Mouse (Mus musculus) activated CD4-positive, CD25-positive, alpha-beta regulatory T cell, adult 4 months (primary cell): ENCODE measurements around the gene Traf3ip3. TPM values are rescaled to one million over a fixed set of nuclear protein-coding genes. Genes with fewer than 3 reads are reported as not detected.

Source experiments
- ATAC-seq: one replicate; pipeline ENCODE4 v1.8.0; 2017
- polyA plus RNA-seq, 2 experiments: library from polyadenylated mRNA; unstranded; fragments of 100-300 nt; shearing (Covaris generic); gene quantifications; one replicate each; pipeline ENCODE4 v1.2.1; 2017

Gene Traf3ip3
- 100 to 1,000 TPM; 269 to 282 TPM for polyA plus RNA-seq

- ATAC-seq: peak; percentile 92
Measured at GRCm38 (mm10) chr1:193201383-193201778, at the start of gene Traf3ip3. TSS of gene Traf3ip3 (minus strand) at chr1:193201703.

GRCm38 (mm10) chr1:193250026-193250425 is 48.5 kb upstream of the Traf3ip3 start:
- ATAC-seq: no peak

GRCm38 (mm10) chr1:193244235-193244634 is 42.7 kb upstream of the Traf3ip3 start:
- ATAC-seq: no peak

GRCm38 (mm10) chr1:193243571-193244193 is 42.2 kb upstream of the Traf3ip3 start:
- ATAC-seq: no peak

DNA sequence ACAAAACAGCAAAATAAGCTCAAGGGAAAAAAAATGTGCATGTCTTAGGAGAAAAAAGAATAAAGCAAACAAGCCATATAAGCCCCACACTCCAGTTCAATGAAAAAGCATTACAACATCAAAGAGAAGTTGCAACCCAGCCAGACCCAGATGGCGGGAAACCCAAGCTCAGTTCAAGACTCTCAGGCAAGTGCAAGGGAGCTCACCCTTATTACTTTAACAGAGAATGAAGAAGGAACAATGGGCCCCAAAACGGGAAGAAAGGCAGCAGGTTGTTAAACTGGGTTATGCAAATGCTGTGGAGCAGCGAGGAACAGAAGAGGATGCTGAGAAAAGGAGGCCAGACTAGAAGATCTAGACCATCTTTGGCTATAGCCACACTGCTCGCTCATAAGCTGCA is 41.4 kb upstream of the Traf3ip3 start:
- ATAC-seq: no peak

DNA sequence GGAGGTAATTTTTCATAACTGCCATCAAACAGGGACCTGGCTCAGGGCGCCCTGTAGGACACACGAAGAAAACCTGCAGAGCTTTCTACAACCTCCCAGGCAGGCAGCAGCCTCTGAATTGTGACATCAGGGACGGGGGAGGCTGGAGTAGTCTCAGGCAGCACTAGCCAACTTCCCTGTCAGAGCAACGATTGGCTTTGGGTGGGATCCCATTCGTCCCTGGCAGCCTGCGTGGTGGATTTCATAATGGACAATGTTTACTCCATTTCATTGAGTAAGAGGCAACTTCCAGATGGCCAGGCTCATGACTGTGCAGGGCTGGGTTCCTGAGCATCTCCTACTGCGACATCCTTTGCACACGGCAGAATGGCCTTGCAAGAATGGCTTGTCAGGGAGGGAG is 40.7 kb upstream of the Traf3ip3 start:
- ATAC-seq: no peak

GRCm38 (mm10) chr1:193241436-193241835 is 39.9 kb upstream of the Traf3ip3 start:
- no peak for ATAC-seq

GRCm38 (mm10) chr1:193238426-193238825 is 36.9 kb upstream of the Traf3ip3 start:
- no peak for ATAC-seq

- no peak for ATAC-seq
Measured at GRCm38 (mm10) chr1:193234930-193235329, 33.4 kb upstream of the Traf3ip3 start.

DNA sequence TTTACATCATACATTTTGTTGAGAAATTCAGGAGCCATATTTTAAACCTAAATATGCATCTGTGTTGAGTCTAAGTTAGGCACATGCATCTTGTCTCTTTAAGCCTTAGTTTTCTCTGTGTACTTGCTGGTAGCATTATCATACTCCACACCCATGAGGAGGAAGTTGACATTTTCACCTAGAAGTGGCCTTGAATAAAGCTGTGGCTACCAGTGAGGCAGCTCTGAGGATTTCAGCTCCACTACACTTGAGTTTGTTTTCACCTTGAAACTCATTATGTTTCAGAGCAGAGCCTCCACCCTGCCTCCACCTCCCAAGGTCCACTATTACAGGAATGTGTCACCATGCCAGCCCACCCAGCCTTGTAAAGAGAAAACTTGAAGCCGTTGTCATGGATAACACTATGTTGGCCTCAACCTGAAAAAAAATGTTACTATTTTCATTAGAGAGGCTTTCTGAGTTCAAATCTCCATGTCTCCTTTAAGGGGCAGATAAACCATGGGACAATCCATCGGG is 32.7 kb upstream of the Traf3ip3 start:
- no peak for ATAC-seq

GRCm38 (mm10) chr1:193232732-193233131 is 31.2 kb upstream of the Traf3ip3 start:
- ATAC-seq: no peak

DNA sequence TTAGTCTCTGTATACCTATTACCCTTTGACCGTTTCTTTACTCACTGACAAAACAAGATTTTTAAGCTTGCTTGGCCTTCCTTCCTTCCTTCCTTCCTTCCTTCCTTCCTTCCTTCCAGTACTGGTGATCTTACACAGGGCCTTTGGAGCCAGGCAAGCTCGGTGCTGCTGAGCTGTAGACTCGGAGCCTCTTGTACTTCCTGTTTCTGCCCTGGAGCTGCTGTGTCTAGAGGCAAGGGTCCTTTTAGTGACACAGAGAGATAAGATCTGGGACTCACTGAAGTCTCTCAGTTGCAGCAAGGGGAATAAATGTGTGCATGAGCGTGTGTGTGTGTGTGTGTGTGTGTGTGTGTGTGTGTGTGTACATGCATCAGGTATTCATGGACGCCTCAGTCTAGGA is 29.4 kb upstream of the Traf3ip3 start:
- ATAC-seq: no peak

- no peak for ATAC-seq
Measured at GRCm38 (mm10) chr1:193230531-193230930, 29.0 kb upstream of the Traf3ip3 start.

DNA sequence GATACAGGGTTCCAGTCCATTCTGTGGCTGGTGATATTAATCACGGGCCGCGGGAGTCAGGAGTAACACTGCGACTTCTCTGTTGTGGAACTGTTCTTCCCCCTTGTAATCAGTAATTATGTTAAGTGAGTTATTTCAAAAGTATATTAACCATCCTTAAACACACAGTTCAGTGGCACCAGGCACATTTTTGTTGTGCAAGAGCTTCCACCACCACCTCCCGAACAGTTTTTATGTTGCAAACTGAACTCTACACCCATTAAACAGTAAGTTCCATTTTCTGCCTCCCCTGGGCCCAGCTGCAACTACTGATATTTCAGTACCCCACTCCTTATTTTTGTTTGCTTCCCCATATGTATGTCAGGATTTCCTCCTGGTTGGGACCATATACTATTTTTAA is 28.1 kb upstream of the Traf3ip3 start:
- no peak for ATAC-seq

- ATAC-seq: no peak
Measured at GRCm38 (mm10) chr1:193227537-193227936, 26.0 kb upstream of the Traf3ip3 start.

DNA sequence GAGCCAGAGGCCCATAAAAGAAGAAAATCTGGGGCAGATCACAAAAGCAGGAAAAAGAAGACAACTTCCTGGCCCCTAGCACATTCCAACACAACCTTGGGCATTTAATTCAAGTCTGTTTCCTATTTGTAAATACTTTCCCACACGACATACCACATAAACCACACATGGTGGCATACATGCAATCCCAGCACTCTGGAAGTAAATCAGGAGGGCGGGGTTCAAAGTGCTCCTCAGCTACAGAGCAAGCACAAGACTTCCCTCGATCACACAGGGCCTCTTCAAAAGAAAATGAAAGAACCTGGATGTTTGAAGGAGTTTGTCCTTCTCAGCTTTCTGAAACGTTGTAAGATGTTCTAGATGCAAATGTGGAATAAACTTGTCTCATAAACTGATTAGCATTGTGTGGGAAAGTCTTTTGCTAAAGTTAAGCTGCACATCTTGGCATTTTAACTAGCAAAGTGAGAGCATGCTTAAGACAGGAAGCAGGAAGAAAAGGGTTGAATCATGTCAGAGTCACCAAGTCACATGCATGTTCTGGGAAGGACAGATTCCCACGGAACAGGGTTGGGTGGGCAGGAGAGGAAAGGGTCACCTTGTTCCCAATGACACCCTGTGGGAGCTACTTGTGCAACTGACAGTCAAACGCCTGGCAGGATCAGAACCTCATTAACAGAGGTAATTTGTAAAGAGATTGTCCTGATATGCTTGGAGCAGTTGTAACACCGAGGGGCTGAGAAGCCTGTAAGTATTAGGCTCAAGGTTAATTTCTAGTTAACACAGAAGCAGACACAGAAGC is 25.4 kb upstream of the Traf3ip3 start:
- no peak for ATAC-seq

DNA sequence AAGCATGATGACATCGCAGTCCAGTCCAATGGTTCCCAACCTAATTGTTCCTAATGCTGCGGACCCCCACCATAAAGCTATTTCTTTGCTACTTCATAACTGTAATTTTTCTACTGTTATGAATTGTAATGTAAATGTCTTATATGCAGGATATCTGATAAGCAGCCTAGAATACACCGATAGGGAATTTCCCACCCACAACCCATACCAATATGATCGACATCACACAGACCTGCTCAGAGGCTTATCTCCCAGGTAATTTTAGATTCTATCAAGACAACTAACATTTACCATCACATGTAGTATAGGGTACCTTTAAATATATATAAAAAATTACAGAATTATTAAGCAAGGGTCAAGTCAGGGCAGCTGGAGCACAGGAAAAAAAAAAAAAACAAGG is 24.6 kb upstream of the Traf3ip3 start:
- ATAC-seq: peak; percentile 73

DNA sequence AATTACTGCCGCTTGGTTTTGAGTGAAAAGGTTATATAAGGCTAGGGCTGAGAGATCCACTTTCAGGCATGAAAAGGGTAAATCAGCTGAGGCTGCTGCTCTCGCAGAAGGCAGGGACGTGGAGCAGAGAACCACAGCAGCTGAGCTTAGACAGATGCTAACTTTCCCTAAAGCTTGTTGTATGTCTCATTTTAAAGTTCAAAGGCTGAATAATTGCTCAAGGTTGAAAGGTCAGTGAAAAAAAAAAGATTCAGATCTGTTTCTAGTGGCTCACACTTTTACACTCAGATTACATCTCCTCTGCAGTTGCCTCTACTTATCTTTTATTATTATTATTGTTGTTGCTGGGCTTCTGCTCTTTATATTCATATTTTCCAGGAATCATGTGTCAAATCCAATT is 24.0 kb upstream of the Traf3ip3 start:
- peak; percentile 30 for ATAC-seq

DNA sequence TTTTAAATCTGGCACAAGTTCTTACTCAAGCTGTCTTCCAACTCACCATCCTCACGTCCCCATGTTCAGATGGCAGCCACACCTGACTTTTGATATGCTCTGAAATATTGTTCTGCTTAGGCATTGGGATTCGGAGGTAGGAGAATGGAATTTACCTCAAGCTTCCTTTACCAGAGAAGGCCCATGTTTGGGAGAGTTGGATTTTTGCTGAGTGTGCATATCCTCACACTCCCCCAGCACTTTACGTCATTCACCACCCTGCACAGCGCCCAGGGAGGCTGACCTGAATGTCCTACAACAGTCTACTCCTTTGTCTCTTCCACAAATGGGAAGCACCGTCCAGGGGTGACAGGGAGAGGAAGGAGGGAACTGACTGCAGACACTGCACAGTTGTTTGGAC is 18.9 kb upstream of the Traf3ip3 start:
- ATAC-seq: no peak

GRCm38 (mm10) chr1:193216000-193216399 is 14.5 kb upstream of the Traf3ip3 start:
- no peak for ATAC-seq

DNA sequence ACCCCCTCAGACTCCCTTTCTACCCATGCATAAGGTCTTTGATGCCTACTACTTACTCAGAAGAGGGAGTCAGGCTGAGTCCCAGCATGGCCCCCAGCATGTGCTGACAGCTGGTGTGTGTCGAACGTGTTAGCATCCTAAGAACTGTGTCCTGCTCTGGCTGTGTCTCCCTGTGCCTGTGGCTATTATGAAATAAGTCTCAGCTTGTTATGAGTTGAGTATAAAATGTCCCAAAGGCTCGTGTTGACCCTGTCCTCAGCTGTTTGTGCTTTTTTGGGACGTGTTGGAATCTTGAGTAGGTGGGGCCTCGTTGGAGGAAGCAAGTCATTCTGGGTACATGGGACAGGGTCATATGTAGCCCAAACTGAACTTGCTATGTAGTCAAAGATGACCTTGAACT is 12.6 kb upstream of the Traf3ip3 start:
- ATAC-seq: no peak

DNA sequence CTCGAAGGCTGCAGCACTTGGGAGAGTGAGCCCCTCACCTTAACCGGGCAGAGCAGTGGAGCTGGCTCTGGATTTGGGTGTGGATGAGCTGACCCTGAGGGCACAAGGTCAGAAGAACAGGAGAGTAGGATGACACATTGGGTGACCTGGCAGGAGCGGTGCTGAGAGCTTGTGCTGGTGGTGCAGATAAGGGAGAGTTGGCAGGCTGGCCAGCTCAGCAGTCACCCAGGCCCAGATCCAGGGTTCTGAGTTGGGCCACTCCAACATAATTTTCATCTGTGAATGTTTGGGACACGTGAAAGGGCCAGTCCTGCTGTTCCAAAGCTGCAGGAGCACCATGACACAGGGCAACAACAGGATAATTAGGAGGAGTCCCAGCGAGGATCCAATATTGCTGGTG is 9.9 kb upstream of the Traf3ip3 start:
- ATAC-seq: no peak

GRCm38 (mm10) chr1:193208178-193208577 is 6.7 kb upstream of the Traf3ip3 start:
- peak; percentile 87 for ATAC-seq

DNA sequence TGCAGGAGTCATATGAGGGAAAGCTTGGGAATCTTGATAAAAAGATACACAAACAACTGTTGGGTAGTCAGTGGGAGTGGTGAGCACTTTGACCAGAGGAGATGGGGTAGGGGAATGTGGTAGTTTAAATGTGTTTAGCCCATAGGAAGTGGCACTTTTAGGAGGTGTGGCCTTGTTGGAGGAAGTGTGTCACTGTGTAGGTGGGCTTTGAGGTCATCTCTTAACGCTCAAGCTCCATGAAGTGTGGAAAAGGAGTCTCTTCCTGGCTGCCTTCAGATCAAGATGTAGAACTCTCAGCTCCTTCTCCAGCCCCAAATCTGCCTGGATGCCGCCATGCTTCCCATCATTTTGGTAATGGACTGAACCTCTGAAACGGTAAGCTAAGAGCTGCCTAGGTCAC is 6.0 kb upstream of the Traf3ip3 start, which contains the start of gene Lamb3:
TSS of gene Lamb3 (plus strand) at position 197 of the 400 bp plus-strand sequence.
- ATAC-seq: peak; percentile 65
